Mouse (Mus musculus): Measurements from ENCODE around the gene Defb36. TPM values are rescaled to one million over a fixed set of nuclear protein-coding genes. Genes with fewer than 3 reads are reported as not detected.

Gene Defb36
- total RNA-seq, 1 experiment from 2014 or later = 1.0 TPM

DNA sequence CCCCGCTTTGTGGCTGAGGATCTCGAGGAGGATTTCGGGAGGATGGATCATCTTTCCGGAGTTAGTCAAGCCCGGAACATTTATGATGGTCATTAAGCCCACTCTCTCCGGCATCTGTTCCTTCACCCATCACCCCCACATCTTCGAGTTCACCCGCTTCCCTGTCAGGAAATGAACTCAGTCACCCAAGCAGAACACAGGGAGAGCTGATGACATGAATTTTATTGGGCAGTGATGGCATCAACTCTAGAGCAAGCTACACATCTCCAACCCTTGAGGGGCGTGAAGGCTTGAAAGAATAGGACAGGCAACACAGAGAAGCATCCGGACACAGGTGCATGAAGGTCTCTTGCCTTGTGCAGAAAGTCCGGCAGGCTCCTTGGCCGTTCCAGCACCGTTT is 18.0 kb downstream of the Defb36 start:
- no peak for DNase-seq

DNA sequence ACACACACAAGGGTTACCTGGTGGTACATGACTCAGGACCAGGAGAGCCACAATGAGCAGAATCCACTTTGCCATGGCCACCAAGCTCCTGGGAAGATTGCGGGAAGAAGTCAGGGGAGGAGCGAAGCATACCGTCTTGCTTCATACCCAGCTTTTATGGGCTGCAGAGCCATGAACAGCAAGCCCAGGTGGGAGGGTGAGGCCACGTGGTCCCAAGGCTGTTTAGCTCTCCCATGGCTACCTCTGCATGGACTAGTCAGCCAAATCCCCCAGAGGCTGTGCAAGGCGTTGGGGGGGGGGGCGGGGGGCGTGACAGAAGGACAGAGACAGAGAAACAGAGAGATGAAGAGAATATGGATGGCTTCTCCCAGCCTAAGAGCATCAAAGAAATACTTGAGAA is 18.8 kb downstream of the Defb36 start, which contains the start of gene Defb25:
TSS of gene Defb25 (minus strand) at position 101 of the 400 bp plus-strand sequence.
- DNase-seq = no peak

DNA sequence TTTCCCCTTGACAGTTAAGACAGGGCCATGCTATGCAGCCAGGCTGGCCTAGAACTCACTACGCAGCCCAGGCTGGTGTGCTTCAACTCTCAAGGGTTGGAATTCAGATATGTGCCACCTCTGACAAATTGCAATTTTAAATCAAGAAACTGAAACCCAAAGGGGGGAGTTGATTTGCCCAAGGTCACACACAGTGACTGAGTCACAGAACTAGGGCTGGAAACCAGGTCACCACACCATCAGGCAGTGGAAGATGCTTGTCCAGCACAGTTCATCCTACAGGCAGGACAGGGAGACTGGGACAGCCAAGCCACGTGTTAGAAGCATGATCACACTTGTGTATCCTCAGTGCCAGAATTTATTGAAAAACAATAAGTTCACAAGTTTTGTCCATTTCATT is 20.4 kb downstream of the Defb36 start:
- DNase-seq = peak; percentile 28

DNA sequence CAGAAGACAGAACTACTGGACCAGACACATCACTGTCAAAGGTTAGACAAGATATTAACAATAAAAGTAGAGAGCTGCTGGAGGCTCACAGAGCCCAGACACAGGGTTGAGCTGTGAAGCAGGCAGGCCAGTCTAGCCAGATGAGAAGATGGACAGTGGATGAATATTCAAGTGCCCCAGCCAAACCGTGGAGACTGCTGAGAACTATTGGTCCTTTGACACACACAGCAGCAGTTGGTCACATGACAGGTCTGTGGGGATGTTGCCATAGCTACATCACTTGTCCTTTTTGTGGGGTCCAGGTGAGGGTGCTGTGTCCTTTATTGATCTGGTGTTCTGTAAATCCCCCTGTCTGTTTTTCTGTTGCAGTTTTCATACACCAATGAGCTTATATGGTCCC is 21.1 kb downstream of the Defb36 start:
- DNase-seq = no peak

DNA sequence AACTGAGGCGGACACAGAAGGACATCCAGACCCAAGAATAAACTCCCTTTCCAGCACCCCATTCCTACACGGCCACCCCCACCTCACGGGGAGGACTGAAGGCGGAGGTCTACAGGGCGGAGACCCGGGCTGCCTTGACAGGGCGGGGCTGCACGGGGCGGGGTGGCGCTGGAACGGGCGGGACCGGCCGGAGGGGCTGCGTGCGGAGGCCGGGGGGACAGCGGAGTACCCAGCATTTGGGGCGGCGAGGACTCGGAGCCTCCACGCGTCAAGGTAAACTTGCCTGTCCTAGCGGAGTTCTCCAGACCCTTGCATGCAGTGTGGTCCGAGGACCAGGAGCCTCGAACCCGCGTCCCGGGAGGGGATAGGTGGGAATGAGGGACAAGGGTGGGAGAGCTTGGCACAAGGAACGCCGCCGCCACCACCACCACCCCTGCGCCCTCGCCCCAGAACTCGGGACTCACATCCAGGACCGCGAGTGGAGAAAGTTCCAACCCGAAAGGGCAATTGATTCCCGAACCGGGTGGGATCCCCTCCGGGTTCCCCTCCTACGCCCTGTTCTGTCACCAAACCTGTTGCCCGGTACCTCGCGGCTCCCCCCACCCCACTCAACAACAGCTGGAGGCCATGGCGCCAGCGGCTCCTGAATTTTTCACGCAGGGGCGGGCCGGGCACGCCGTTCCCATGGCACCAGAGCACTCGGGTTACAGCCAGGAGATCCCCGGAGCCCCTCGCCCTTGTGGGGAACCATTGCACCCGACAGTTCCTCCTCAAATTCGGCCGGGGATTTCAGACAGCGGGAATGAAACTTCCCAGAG is 22.9 kb downstream of the Defb36 start, which contains the start of gene Rem1:
TSS of gene Rem1 (plus strand) at position 178 of the 818 bp plus-strand sequence.
- DNase-seq = peak; percentile 38

DNA sequence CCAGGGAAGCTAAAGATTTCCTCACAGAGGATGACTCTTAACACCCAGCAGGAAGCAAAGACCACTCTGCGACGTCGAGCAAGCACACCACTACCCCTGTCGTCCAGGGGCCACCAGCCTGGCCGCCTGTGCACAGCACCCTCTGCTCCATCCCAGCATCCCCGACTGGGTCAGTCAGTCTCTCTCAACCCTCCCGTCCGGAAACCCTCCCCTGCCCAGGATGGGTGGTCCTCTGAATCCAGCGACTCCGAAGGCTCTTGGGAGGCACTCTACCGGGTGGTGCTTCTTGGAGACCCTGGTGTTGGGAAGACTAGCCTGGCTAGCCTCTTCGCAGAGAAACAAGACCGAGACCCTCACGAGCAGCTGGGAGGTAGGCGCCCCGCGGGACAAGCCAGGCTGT is 23.9 kb downstream of the Defb36 start:
- no peak for DNase-seq

DNA sequence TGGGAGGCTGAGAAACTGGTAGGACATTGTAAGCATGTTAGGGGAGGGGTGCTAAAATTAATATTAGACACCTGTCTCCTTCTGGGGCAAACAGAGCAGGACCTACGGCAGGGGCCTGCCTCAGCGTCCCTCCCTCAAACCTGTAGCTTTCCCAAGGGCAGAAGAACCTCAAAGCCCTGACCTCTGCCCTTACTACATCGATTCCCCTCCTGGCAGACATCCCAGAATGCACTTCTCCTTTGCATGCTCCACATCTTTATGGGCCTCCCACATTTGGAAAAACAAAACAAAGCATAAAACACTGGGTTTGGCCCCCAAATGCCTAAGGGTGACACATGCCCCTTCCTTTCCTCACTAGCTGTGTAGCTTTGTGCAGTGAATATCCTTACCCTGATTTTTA is 25.1 kb downstream of the Defb36 start:
- no peak for DNase-seq

DNA sequence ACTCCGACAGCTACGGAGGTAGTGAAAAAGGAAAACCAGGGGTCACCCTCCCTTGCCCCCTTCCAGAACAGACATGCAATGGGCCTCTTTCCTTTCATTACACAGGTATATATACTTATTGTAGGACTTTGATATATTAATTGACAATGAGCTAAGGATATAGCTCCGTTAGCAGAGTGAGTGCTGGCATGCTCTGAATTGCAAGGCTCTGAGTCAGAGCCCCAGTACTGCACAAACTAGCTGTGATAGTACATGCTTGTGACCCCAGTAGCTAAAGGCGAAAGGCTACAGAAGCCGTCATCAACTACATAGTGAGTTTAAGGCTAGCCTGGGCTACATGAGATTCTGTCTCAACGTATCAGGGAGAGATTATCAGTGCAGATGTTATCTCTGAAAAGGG is 25.8 kb downstream of the Defb36 start:
- DNase-seq = no peak

DNA sequence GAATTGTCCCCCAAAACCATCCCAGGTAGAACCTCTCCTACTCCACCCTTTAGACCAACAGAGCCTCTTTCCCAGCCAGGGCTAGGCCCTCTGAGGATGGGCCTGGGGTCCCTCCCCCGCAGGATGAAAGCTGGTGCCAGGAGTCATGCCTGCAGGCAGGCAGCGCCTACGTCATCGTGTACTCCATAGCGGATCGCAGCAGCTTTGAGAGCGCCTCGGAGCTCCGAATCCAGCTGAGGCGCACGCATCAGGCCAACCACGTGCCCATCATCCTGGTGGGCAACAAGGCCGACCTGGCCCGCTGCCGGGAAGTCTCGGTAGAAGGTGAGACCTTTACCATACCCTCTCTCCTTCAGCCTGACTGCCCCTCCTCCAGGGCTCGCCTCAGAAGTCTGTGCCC is 29.2 kb downstream of the Defb36 start:
- DNase-seq = no peak

DNA sequence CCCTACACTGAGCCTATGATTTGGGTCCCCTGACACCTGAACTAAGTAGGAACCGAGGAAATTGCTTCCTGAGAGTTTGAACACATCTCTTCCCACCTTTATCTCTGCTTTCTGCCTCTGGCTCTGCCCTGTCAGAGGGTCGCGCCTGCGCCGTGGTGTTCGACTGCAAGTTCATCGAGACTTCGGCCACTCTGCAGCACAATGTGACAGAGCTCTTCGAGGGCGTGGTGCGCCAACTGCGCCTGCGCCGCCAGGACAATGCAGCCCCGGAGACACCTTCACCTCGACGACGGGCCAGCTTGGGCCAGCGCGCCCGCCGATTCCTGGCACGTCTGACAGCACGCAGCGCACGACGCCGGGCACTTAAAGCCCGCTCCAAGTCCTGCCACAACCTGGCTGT is 30.2 kb downstream of the Defb36 start:
- no peak for DNase-seq

DNA sequence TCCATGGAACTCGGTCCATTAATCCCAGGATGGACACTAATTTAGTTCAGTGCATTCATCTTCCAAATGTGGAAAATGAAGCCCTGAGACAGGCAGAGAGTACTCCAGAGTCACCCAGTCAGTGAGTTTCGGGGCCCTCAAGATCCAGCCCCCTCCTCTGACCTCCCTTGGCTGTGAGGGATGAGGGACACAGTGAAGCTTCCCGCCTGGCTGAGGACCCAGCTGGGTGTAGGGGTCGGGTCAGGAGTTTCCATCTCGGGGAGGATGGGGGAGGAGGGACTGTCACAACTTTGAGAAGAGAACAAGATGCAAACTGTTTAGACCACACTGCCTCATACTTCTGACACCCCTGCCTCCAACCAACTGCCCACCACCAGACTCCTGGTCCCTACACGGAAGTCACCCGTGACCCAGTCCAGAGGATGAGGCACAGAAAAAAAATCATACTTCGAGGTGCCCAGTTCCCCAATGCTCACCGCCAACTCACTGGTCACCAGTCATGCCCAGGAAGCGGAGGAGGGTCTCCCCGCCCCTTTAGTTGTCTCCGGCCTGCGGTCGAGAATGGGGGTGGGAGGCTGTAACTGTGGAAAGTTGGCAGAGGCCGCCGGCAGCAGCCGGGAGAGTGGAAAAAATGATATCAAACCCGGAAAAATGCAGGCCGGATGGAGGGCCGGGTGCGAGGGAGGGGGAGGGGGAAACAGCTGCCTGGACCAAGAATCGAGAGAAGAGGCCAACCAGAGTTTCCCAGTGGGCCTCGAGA is 32.3 kb downstream of the Defb36 start:
- peak; percentile 37 for DNase-seq

DNA sequence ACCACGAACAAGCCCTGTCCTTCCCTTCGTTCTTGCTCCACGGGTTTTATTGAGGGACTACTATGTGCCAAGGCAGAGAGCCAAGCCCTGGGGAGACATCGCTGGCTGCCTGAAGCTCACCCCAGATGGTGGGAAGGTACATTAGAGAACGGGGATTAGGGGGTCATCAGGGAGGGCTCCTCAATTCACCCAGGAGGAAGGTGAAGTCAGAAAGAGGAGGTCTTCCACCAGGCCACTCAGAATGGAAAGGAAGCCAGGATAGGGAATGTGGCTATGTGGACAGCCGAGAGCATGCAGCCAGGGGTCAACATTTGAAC is 32.8 kb downstream of the Defb36 start:
- DNase-seq = no peak

DNA sequence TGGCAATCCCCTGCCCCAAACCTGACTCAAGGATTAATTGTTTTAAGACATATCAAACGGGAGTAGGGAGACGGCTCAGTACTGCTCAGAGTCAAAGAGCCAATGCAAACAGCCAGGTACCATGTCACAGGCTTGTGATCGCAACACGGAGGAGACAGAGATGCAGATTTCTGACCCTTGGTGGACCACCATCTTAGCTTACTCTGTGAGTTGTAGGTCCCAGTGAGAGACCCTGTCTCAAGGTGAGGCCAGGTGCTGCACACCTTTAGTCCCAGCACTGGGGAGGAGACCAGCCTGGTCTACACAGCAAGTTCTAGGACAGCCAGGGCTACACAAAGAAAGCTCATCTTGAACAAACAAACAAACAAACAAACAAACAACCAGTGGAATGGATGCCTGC is 33.3 kb downstream of the Defb36 start:
- no peak for DNase-seq

DNA sequence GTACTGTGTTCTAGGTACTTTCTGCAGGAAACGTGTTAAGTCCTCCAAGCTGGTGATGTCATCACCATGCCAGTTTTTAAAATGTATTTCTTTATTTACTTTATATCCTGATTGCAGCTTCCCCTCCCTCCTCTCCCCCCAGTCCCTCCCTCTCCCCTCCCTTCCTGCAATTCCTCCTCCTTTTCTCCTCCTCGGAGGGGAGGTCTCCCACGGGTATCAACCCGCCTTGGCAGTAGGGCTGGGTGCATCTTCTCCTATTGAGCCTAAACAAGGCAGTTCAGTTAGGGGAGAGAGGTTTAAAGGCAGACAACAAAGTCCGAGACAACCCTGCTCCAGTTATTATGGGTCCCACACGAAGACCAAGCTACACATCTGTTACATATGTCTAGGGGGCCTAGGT is 34.7 kb downstream of the Defb36 start:
- no peak for DNase-seq

DNA sequence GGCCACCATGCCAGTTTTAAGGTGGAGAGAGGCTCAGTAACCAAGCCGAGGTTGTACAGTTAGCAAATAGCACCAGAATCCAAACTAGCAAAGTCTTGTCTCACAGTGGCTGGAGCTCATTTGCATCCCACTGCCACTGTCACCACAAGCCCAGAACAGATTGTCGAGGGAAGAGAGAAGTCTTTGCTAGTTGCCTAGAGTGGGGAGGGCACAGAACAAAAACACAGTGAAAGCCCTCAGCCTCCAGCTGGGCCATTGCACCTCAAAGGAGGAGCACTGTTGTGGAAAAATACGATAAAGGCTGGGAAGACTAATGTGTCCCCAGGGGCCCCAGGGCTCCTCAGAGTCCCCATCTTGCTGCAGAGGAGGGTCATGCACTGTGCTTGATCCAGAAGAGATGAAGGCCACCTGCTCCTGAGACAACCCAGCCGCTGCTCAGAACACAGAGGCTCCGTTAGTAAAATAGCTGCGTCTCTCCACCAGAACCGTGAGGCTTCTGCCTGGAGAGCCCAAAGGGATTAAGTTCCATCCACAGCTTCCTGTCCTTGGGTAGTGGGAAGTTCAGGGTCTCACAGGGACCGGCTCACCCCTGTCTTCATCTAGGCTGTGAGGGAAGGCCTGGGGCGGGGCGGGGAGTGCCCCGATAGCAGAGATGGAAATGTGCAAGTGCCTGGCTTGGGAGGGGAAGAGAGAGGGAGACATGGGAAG is 35.4 kb downstream of the Defb36 start:
- no peak for DNase-seq

DNA sequence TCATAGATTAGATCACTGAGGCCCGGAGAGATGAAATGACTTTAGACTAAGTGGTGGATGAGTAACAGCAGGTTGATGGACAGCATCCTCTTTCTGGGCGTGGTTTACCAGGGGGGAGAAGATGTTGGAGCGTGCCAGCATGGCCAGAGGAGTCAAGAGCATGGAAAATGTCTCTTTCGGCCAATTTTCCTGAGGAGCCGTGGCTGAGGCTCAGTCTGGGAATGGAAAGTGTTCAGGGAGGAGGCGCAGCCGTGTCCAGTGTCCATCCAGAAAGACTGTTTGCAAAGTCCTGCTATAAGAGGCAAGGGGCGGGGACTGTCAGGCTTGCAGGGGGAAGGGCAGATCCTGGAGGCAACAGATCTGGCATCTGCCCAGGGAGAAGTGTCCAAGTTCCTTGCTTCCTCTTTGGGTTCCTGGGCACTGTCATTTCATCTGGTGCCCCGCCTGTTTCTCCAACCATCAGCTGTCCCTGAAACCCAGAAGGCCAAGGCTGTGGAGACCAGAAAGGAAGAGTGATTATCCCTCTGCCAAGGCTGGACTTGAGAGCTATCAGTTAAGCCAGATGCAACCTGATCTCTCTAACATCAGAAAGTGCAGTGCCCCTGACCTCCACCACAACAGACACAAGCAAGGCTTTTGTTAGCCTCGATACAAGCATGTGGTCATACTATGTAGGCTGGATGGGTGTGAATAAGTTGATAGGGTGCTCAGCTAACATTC is 48.9 kb downstream of the Defb36 start:
- peak; percentile 66 for DNase-seq

DNA sequence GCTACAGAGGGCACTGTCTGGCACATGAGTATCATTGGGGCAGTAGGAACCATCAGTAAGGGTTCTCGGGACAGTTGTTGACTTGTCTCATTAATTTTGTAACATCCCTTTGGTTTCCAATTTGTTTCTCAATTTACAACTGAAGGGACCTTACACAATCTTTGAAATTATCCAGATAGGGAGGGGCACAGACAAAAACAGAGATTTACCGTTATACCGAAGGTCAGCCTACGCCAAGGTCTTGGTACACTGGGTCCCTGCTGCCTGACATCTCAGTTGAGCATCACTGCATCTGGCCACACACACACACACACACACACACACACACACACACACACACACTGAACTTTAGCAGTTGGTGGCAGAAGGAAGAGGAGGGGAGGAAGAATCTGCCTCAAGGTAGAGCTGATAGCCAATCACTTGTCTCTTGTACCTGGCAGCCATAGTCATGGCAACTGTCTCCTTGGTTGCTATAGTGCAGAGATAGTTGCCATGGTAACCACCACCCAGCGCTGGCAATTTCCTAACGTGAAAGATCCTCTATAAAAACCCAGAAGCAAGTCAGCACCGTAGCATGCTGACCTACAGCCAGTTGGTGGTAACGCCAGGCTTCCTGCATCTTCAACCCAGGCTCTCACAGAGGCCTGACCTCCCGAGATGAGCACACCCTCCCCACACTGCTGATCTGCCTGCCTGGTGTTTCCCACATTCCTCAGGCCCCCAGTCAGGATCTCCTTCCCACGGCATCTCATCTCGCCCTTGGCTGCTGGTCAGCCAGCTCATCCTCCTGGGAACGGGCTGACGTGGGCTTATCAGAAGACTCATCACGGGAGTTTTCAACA is 50.0 kb downstream of the Defb36 start:
- peak; percentile 64 for DNase-seq

DNA sequence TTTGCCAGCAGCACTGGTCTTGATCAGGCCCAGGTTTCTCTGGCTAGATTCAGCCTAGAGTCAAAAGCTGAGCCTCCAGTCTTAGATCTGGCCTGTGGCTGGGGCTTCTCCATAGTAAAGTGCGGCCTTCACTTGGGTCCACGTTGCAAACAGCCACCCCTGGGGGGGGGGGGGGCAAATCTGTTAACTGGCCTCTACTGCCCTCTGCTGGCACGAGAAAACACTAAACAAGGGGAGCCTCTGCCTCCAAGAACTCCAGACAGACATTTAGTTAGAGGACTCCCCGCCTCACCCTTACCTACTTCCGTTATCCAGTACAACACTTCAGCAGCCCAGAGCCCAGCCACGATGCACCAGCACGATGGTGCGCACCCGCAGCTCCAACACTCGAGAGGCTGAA is 53.3 kb downstream of the Defb36 start:
- peak; percentile 40 for DNase-seq

DNA sequence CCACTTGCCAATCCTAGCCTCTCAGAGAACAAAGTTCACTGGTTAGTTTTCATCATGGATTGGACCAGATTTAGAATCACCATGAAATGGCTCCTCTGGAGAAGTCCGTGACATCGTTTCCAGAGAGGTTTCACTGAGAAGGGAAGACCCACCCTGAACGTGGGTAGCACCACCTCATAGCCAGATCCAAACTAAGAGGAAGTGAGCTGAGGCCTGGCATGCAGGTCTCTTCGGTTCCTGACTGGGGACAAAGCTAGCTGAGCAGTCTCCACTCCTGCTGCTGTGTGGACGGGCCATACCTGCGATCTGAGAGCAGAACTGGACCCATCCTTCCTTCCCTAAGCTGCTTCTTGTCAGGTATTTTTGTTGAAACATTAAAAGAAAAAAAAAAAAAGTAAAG is 57.0 kb downstream of the Defb36 start:
- DNase-seq = no peak

Measured in adrenal gland, postnatal 25 days (tissue).